In genomic region chr7:18959446-18959845, GRCm38 (mm10) we compare ENCODE assay signal across 13 mouse cellular contexts. TPM values are rescaled to one million over a fixed set of nuclear protein-coding genes. Genes with fewer than 3 reads are reported as not detected.
DNase-seq lines count a peak whose midpoint lies in the region; ATAC-seq lines count a peak whose summit lies in the region.
"Had no signal": no experiment of that assay in that cellular context is flagged by ENCODE, and none has a peak within 500 bp of the region (broad histone marks: within the 10 kb centered on the region; RNA-seq: fewer than 3 reads in every experiment).

No protein-coding gene starts in this region.

- no peak for ATAC-seq in hindbrain, embryonic 12.5 days (ENCODE audit: low FRiP score)
- ATAC-seq in heart, embryonic 11.5 days (replicated peaks; ENCODE audit: insufficient number of reproducible peaks, low FRiP score, low TSS enrichment) = no peak
- no peak for ATAC-seq in erythroid progenitor cell, adult 5-6 weeks (replicated peaks; ENCODE audit: low FRiP score, poor library complexity, severe bottlenecking)

- H3K4me2 ChIP-seq in hindbrain, embryonic 12.5 days (replicated peaks) = no peak overlapping the region
- peak overlapping the region; percentile 20; the same call in 1 of the 2 replicates for H3K4me2 ChIP-seq in heart, embryonic 11.5 days
- H3K4me2 ChIP-seq: limb, embryonic 12.5 days; neural tube, embryonic 15.5 days had no signal

- H3K9me3 ChIP-seq in hindbrain, embryonic 12.5 days (replicated peaks) = no peaks in the 10 kb centered on the region
- H3K9me3 ChIP-seq in hindbrain, embryonic 10.5 days = no peaks in the 10 kb centered on the region
- H3K9me3 ChIP-seq in heart, embryonic 11.5 days (replicated peaks; ENCODE audit: control insufficient read depth, low read length) = no peaks in the 10 kb centered on the region
- H3K9me3 ChIP-seq: limb, embryonic 12.5 days; neural tube, embryonic 15.5 days had no signal

- no peak overlapping the region for H3K4me3 ChIP-seq in hindbrain, embryonic 12.5 days
- no peak overlapping the region for H3K4me3 ChIP-seq in hindbrain, embryonic 10.5 days
- no peak overlapping the region for H3K4me3 ChIP-seq in heart, embryonic 11.5 days (ENCODE audit: low read depth, low read length)
- H3K4me3 ChIP-seq: limb, embryonic 12.5 days; neural tube, embryonic 15.5 days had no signal

- 63% methylated on average over 8 of the region's 8 CpGs for WGBS in hindbrain, embryonic 12.5 days
- WGBS in hindbrain, embryonic 10.5 days = 62% methylated on average over 8 of the region's 8 CpGs
- WGBS in heart, embryonic 11.5 days (ENCODE audit: insufficient replicate concordance) = 36% methylated on average over 8 of the region's 8 CpGs

- peaks cover 29% of the 10 kb centered on the region for H3K27me3 ChIP-seq in hindbrain, embryonic 12.5 days
- peaks cover 88% of the 10 kb centered on the region for H3K27me3 ChIP-seq in hindbrain, embryonic 10.5 days (ENCODE audit: insufficient read depth, poor library complexity, severe bottlenecking)
- peaks cover 71% of the 10 kb centered on the region for H3K27me3 ChIP-seq in heart, embryonic 11.5 days (ENCODE audit: control insufficient read depth, insufficient read depth, low read length)
- H3K27me3 ChIP-seq: neural tube, embryonic 15.5 days had no signal

- peaks cover 76% of the 10 kb centered on the region for H3K4me1 ChIP-seq in hindbrain, embryonic 12.5 days
- H3K4me1 ChIP-seq in hindbrain, embryonic 10.5 days (replicated peaks) = peaks cover 80% of the 10 kb centered on the region
- H3K4me1 ChIP-seq in heart, embryonic 11.5 days (ENCODE audit: control insufficient read depth, insufficient read depth, low read length) = peaks cover 11% of the 10 kb centered on the region; the same call in 1 of the 2 replicates

- H3K27ac ChIP-seq in hindbrain, embryonic 12.5 days = peak overlapping the region; percentile 23; the same call in 1 of the 2 replicates
- H3K27ac ChIP-seq in hindbrain, embryonic 10.5 days = no peak overlapping the region
- peak overlapping the region; percentile 24; the same call in 1 of the 2 replicates for H3K27ac ChIP-seq in heart, embryonic 11.5 days (ENCODE audit: low read depth, low read length)
- H3K27ac ChIP-seq: limb, embryonic 12.5 days; neural tube, embryonic 15.5 days had no signal

- no peak overlapping the region for H3K9ac ChIP-seq in hindbrain, embryonic 12.5 days
- H3K9ac ChIP-seq in heart, embryonic 11.5 days (ENCODE audit: low read depth, low read length) = no peak overlapping the region
- H3K9ac ChIP-seq: limb, embryonic 12.5 days; neural tube, embryonic 15.5 days had no signal

- no peak for DNase-seq in hindbrain, embryonic 10.5 days (ENCODE audit: low spot score)
- DNase-seq in NIH3T3 (ENCODE audit: low read depth) = peak; percentile 25
- DNase-seq in kidney, postnatal 25 days = peak; percentile 68 to 72
- DNase-seq in right cerebral cortex, postnatal 14 days = no peak
- DNase-seq in T-cell, adult 2 months (ENCODE audit: low spot score) = no peak
- DNase-seq: cerebellum, adult 11 months had no signal

- no peaks in the 10 kb centered on the region for H3K36me3 ChIP-seq in hindbrain, embryonic 12.5 days
- H3K36me3 ChIP-seq in hindbrain, embryonic 10.5 days = peaks cover 32% of the 10 kb centered on the region
- no peaks in the 10 kb centered on the region for H3K36me3 ChIP-seq in heart, embryonic 11.5 days (ENCODE audit: control insufficient read depth, insufficient read depth, low read length)
- H3K36me3 ChIP-seq: G1E; limb, embryonic 12.5 days had no signal

RNA-seq across cellular contexts. Expression of gene Nanos2, which starts 27.8 kb away (rescaled TPM):
- polyA plus RNA-seq in hindbrain, embryonic 12.5 days (2016; fragmentation: Nextera tagmentation; extraction: Ambion mirVana) = 0.29 and 0.37 TPM in 2 replicates
- polyA plus RNA-seq in hindbrain, embryonic 10.5 days (2016; fragmentation: Nextera tagmentation; extraction: Ambion mirVana) = 0.09 TPM in 1 of 2 replicates, not detected in the other
- polyA plus RNA-seq in heart, embryonic 11.5 days (2014; fragmentation: Nextera tagmentation; extraction: Ambion mirVana) = not detected in 2 replicates
- total RNA-seq in erythroid progenitor cell, adult 5-6 weeks (2015; ENCODE audit: low replicate concordance) = not detected in 2 replicates
- total RNA-seq in erythroid progenitor cell, adult 5-6 weeks (2017; ENCODE audit: low replicate concordance) = not detected in 2 replicates
- polyA plus RNA-seq: G1E; limb, embryonic 12.5 days; stomach, embryonic 16.5 days had no signal

RNA-seq across cellular contexts. Expression of gene Mypop, which starts 31.6 kb away (rescaled TPM):
- polyA plus RNA-seq in hindbrain, embryonic 12.5 days (2016; fragmentation: Nextera tagmentation; extraction: Ambion mirVana) = 6.8 and 6.9 TPM in 2 replicates
- polyA plus RNA-seq in hindbrain, embryonic 10.5 days (2016; fragmentation: Nextera tagmentation; extraction: Ambion mirVana) = 4.1 and 5.0 TPM in 2 replicates
- 2.1 and 2.2 TPM in 2 replicates for polyA plus RNA-seq in heart, embryonic 11.5 days (2014; fragmentation: Nextera tagmentation; extraction: Ambion mirVana)
- not detected in 2 replicates for total RNA-seq in erythroid progenitor cell, adult 5-6 weeks (2015; ENCODE audit: low replicate concordance)
- total RNA-seq in erythroid progenitor cell, adult 5-6 weeks (2017; ENCODE audit: low replicate concordance) = not detected in 2 replicates

RNA-seq across cellular contexts. Expression of gene Nova2, which starts 33.8 kb away (rescaled TPM):
- 11.2 and 12.5 TPM in 2 replicates for polyA plus RNA-seq in hindbrain, embryonic 12.5 days (2016; fragmentation: Nextera tagmentation; extraction: Ambion mirVana)
- polyA plus RNA-seq in hindbrain, embryonic 10.5 days (2016; fragmentation: Nextera tagmentation; extraction: Ambion mirVana) = 3.5 and 7.3 TPM in 2 replicates
- 0.77 and 0.93 TPM in 2 replicates for polyA plus RNA-seq in heart, embryonic 11.5 days (2014; fragmentation: Nextera tagmentation; extraction: Ambion mirVana)
- not detected in 2 replicates for total RNA-seq in erythroid progenitor cell, adult 5-6 weeks (2015; ENCODE audit: low replicate concordance)
- not detected in 2 replicates for total RNA-seq in erythroid progenitor cell, adult 5-6 weeks (2017; ENCODE audit: low replicate concordance)
- polyA plus RNA-seq: G1E had no signal

RNA-seq across cellular contexts. Expression of gene Irf2bp1, which starts 44.4 kb away (rescaled TPM):
- 44.0 and 47.4 TPM in 2 replicates for polyA plus RNA-seq in hindbrain, embryonic 12.5 days (2016; fragmentation: Nextera tagmentation; extraction: Ambion mirVana)
- polyA plus RNA-seq in hindbrain, embryonic 10.5 days (2016; fragmentation: Nextera tagmentation; extraction: Ambion mirVana) = 23.2 and 31.1 TPM in 2 replicates
- polyA plus RNA-seq in heart, embryonic 11.5 days (2014; fragmentation: Nextera tagmentation; extraction: Ambion mirVana) = 13.9 and 14.2 TPM in 2 replicates
- total RNA-seq in erythroid progenitor cell, adult 5-6 weeks (2015; ENCODE audit: low replicate concordance) = 4.6 and 6.1 TPM in 2 replicates
- 3.3 and 6.5 TPM in 2 replicates for total RNA-seq in erythroid progenitor cell, adult 5-6 weeks (2017; ENCODE audit: low replicate concordance)

RNA-seq across cellular contexts. Expression of gene Ccdc61, which starts 49.2 kb away (rescaled TPM):
- 28.8 and 31.9 TPM in 2 replicates for polyA plus RNA-seq in hindbrain, embryonic 12.5 days (2016; fragmentation: Nextera tagmentation; extraction: Ambion mirVana)
- polyA plus RNA-seq in hindbrain, embryonic 10.5 days (2016; fragmentation: Nextera tagmentation; extraction: Ambion mirVana) = 36.8 and 39.2 TPM in 2 replicates
- 12.1 and 19.8 TPM in 2 replicates for polyA plus RNA-seq in heart, embryonic 11.5 days (2014; fragmentation: Nextera tagmentation; extraction: Ambion mirVana)
- 10.1 and 19.8 TPM in 2 replicates for total RNA-seq in erythroid progenitor cell, adult 5-6 weeks (2015; ENCODE audit: low replicate concordance)
- total RNA-seq in erythroid progenitor cell, adult 5-6 weeks (2017; ENCODE audit: low replicate concordance) = 1.7 and 4.6 TPM in 2 replicates

Comparison
In these comparisons a context has a peak if more than half of its experiments do, and no peak if none do; other contexts are left out.
1. DNase-seq: peak in NIH3T3 (single experiment) and kidney, postnatal 25 days (2 of 2); none in hindbrain, embryonic 10.5 days (single experiment), right cerebral cortex, postnatal 14 days (single experiment) and T-cell, adult 2 months (single experiment).